Mouse (Mus musculus) heart, adult 18-20 months (tissue): Measurements from ENCODE around the gene Gm2115. TPM values are rescaled to one million over a fixed set of nuclear protein-coding genes. Genes with fewer than 3 reads are reported as not detected.

ENCODE experiments used
- DNase-seq, 2 experiments: peaks; one replicate each; pipeline ENCODE4 v3.0.0; 2021 to 2022; ENCODE audit warnings: mixed read lengths in 1 of 2
- total RNA-seq, 2 experiments: library from RNA; stranded (reverse); gene quantifications; 2 replicates each; pipeline ENCODE4 v1.2.3; 2021

The Gm2115 gene
- total RNA-seq, 2 experiments from 2014 or later = 0.20 to 0.26 TPM

- DNase-seq = no peak
Observed at GRCm38 (mm10) chr7:84586360-84587100, 57.8 kb downstream of the Gm2115 start.

DNA sequence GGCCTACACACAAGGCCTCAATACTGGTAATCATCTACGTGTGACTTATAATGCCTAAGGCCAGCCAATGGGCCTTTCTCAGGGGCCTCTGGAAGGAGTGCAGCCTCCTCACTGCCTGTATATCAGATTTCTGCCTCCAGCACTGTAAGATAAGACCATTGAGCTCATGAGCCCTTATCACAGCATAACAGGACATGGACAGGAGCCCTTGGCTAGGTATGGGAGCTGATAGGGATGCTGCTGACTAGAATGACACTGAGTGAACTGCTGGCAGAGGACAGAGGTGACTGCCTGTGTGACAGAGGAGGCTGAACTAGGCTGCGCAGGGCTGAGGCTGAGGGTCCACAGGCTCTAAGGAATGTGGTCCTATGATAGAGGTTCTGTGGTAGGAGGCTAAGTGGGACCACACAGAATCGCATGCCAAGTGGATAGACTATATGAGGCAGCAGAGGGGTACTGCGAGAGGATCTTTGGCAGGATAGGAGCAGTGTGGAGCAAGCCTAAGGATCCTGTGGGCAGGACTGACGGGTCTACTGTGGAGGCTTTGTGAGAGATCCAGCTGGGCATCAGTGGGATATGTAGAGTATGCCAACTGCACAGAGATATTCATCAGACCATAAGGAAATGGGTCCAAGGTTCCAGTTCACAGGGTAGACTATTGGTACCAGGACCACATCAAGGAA is 58.5 kb downstream of the Gm2115 start:
- no peak for DNase-seq

- no peak for DNase-seq
Observed at GRCm38 (mm10) chr7:84590622-84591021, 61.9 kb downstream of the Gm2115 start.

GRCm38 (mm10) chr7:84591347-84591746 is 62.6 kb downstream of the Gm2115 start:
- no peak for DNase-seq

DNA sequence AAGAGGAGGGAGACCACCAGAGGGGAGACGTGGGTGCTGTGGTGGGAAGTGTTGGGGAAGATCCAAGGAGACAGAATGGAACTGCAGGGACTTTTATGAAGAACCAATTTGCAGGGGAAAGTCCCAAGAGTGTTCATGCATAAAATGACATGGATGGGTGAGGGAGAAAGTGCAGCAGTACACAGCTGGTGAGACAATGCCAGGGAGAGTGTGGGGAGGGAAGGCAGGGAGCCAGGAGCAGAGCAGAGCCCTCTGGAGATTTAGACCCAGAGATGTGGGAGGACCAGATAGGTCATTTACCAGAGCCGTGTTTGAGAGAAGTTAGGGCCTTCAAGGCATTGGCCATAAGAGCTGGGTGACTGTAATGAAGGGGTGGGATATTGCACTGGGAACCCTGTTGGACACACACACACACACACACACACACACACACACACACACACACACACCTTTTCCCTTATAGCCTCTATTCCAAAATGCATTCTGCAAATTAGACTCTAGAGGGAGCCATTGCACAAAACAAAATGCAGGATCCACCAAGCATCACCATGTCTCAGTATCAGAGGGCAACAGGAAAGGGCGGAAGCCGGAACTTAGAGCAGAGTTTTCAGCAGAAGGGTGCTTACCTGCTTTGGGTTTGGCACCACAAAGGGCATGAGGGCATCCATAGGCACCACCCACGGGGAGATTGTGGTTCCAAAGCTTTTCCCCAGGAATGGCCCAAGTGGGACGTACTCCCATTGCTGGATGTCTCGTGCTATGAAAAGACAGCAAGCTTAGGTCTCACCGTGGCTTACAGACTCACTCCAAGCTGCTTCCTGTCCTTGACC is 65.5 kb downstream of the Gm2115 start:
- DNase-seq = peak; percentile 22 to 64

GRCm38 (mm10) chr7:84594917-84595303 is 66.2 kb downstream of the Gm2115 start:
- DNase-seq = no peak

GRCm38 (mm10) chr7:84596002-84596401 is 67.2 kb downstream of the Gm2115 start:
- DNase-seq = no peak

GRCm38 (mm10) chr7:84596633-84597032 is 67.9 kb downstream of the Gm2115 start:
- no peak for DNase-seq

- DNase-seq = no peak
Observed at GRCm38 (mm10) chr7:84600631-84601030, 71.9 kb downstream of the Gm2115 start.

GRCm38 (mm10) chr7:84601331-84601730 is 72.6 kb downstream of the Gm2115 start:
- DNase-seq = no peak

GRCm38 (mm10) chr7:84604501-84604900 is 75.7 kb downstream of the Gm2115 start:
- DNase-seq = peak; percentile 19 to 27

GRCm38 (mm10) chr7:84605033-84605687 is 76.4 kb downstream of the Gm2115 start:
- peak in 1 of 2 experiments; percentile 12 for DNase-seq

- DNase-seq = peak; percentile 89 to 91
Observed at GRCm38 (mm10) chr7:84605704-84606292, 77.0 kb downstream of the Gm2115 start.

DNA sequence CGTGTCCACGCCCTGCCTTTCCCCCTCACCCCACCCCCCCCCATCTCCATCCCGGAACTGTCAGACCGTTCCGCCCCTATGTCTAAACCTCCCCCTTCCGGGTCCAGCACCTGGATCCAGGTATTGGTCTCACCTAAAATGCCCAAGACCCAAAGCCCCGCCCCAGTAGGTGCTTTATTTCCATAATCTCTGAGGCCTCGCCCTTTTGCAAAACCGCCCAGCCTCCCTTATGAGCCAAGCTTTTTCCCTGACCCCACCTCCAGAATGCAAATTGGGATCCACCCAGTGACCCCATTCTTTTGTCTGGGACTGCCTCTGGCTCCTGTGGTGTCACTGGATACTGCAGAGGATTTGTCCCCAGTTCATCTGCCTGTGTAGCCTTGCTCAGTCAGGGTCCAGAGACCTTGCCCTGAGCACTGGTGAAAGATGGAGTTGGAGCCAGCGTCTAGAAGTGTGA is 77.6 kb downstream of the Gm2115 start, which contains the start of gene Fah:
Gene Fah (minus strand): TSS at position 430 of the 457 bp plus-strand sequence.
- DNase-seq = peak; percentile 74 to 76

DNA sequence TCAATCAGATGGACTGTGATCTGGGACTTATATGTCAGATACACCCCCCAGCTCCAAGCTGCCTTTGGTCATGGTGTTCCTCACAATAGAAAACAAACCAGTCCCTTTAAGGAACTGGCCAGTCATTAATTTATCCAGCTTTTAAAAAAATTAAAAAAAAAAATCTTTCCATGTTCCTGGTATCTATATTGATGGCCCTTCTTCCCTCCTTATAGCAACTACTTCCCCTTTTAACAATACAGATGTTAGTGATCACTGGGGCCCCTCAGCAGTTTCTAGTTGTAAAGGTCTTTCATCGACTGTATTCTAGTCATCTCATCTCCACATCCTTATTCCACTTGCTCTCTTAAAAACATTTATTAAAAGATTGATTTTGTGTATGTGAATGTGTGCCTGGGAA is 82.9 kb downstream of the Gm2115 start:
- DNase-seq = no peak

- DNase-seq = no peak
Observed at GRCm38 (mm10) chr7:84612445-84612844, 83.7 kb downstream of the Gm2115 start.

GRCm38 (mm10) chr7:84618951-84619350 is 90.2 kb downstream of the Gm2115 start:
- no peak for DNase-seq

- no peak for DNase-seq
Observed at GRCm38 (mm10) chr7:84620956-84621355, 92.2 kb downstream of the Gm2115 start.

- DNase-seq = no peak
Observed at GRCm38 (mm10) chr7:84623718-84624117, 95.0 kb downstream of the Gm2115 start.

- DNase-seq = no peak
Observed at GRCm38 (mm10) chr7:84631878-84632277, 103.1 kb downstream of the Gm2115 start.
